Mouse (Mus musculus): ENCODE measurements around the gene Catsperd. TPM values are rescaled to one million over a fixed set of nuclear protein-coding genes. Genes with fewer than 3 reads are reported as not detected.
"Not testable (repeated sequence)": the region's sequence is repeated elsewhere in the genome, so short reads cannot be mapped to it uniquely, and the experiment has no call there.

Gene Catsperd
- total and polyA plus RNA-seq, 2 experiments from 2014 or later, result 0.81 to 1.2 TPM

DNA sequence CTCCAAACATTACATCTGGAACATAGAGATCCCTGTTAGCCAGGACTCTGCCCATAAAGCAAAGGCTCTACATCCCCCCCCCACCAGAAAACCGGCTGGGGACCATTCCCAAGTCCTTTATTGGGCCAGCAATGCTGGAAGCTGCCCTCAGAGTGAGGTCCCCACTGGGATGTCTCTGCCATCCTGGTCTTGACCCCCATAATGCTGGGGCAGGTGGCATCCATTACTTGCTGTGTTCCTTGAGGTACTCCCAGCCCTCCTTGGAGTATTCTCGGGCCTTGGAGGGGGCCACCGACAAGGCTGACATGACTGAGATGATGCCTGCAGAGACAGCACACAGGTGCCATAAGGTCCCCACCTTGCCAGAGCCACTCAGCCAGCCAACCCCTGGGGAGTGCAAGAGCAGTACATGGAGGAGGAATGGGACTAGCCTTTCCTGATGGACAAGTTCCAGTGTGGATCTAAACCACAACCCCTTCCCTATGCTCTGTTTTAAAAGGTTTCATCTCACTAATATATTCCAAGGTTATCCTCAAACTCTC, 20.4 kb upstream of the Catsperd start:
- no peak overlapping the region for H3K4me2 ChIP-seq (ENCODE audit: low read depth)
- H3K27ac ChIP-seq (ENCODE audit: low read depth, low read length), result no peak overlapping the region
- no peak overlapping the region for H3K9ac ChIP-seq
- DNase-seq (no peak), ATAC-seq (no peak)
- peaks cover 15% of the 10 kb centered on the region for H3K4me1 ChIP-seq (ENCODE audit: insufficient read depth)
- H3K36me3 ChIP-seq (ENCODE audit: insufficient read depth), result peaks cover 50% of the 10 kb centered on the region
- 80% methylated on average over 3 of the region's 3 CpGs for WGBS
- TF ChIP-seq CTCF (IDR thresholded peaks at IDR 0.05; ENCODE audit: low read depth), result no peak
- H3K27me3 ChIP-seq (ENCODE audit: insufficient read depth, low read length), result no peaks in the 10 kb centered on the region
- no peak overlapping the region for H3K4me3 ChIP-seq (ENCODE audit: low read depth, low read length)
- H3K9me3 ChIP-seq (ENCODE audit: low read length), result no peaks in the 10 kb centered on the region

GRCm38 (mm10) chr17:56608699-56609098, 19.2 kb upstream of the Catsperd start:
- no peaks in the 10 kb centered on the region for H3K9me3 ChIP-seq (ENCODE audit: low read length)
- TF ChIP-seq CTCF (IDR thresholded peaks at IDR 0.05; ENCODE audit: low read depth), result no peak
- H3K27ac ChIP-seq (ENCODE audit: low read depth, low read length), result 0 out of 2 replicates have a peak overlapping the region, but pooled peaks have one; percentile 35
- ATAC-seq (no peak), DNase-seq (no peak)
- peak overlapping the region; percentile 47 for H3K4me3 ChIP-seq (ENCODE audit: low read depth, low read length)
- H3K9ac ChIP-seq, result peak overlapping the region; percentile 74
- peak overlapping the region; percentile 82 for H3K4me2 ChIP-seq (ENCODE audit: low read depth)
- 58% methylated on average over 5 of the region's 5 CpGs for WGBS
- H3K36me3 ChIP-seq (ENCODE audit: insufficient read depth), result peaks cover 38% of the 10 kb centered on the region
- peaks cover 15% of the 10 kb centered on the region for H3K4me1 ChIP-seq (ENCODE audit: insufficient read depth)
- H3K27me3 ChIP-seq (ENCODE audit: insufficient read depth, low read length), result no peaks in the 10 kb centered on the region

DNA sequence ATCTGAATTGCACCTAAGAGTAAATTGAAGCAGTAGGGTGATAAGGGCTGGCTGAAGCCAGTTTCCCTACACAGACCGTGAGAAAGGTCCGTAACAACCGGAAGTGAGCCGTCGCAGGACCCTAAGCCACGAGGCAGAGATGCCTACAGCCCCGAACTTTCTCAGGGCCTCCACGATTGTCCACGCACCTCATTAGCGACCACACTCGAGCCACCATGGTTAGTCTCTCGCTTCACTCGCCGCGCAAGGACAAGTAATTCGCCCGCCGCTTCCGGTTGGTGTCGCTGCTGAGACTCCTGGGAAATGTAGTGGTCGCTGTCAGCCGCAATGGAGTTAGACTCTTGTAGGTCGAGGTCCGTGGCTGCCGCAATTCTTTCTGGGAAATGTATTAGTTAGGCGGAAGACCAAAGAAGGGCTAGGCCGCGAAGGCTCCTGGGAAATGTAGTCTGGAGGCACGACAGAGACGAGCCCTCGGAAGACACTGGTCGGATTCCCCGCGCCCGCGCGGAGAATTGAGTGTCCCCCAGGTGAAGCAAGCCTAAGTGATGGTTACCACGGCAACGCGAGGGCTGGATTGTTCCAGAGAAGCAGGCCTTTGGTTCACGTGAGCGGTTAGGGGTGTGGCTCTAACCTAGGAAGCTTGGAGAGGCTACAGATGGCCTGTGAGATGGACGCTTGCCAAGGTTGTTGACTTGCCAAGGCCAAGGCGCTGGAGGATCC, 18.3 kb upstream of the Catsperd start, which contains the start of gene 2410015M20Rik:
Gene 2410015M20Rik, minus strand, starts transcription at position 320 of the 720 bp plus-strand sequence.
- peak within 1 kb of the TSS; percentile 86 for H3K27ac ChIP-seq (ENCODE audit: low read depth, low read length)
- no peaks in the 10 kb centered on the region for H3K9me3 ChIP-seq (ENCODE audit: low read length)
- peak within 1 kb of the TSS; percentile 47 for H3K4me3 ChIP-seq (ENCODE audit: low read depth, low read length)
- peak within 1 kb of the TSS; percentile 82 for H3K4me2 ChIP-seq (ENCODE audit: low read depth)
- DNase-seq (peak; percentile 97), ATAC-seq (peak; percentile 85)
- H3K4me1 ChIP-seq (ENCODE audit: insufficient read depth), result peaks cover 18% of the 10 kb centered on the region
- H3K27me3 ChIP-seq (ENCODE audit: insufficient read depth, low read length), result no peaks in the 10 kb centered on the region
- peak; percentile 85 for TF ChIP-seq CTCF (IDR thresholded peaks at IDR 0.05; ENCODE audit: low read depth)
- 2% methylated on average over 44 of the region's 44 CpGs for WGBS
- H3K9ac ChIP-seq, result peak within 1 kb of the TSS; percentile 74
- peaks cover 31% of the 10 kb centered on the region for H3K36me3 ChIP-seq (ENCODE audit: insufficient read depth)

- no peaks in the 10 kb centered on the region for H3K27me3 ChIP-seq (ENCODE audit: insufficient read depth, low read length)
- 67% methylated on average over 2 of the region's 2 CpGs for WGBS
- no peak for TF ChIP-seq CTCF (IDR thresholded peaks at IDR 0.05; ENCODE audit: low read depth)
- H3K4me3 ChIP-seq (ENCODE audit: low read depth, low read length), result no peak overlapping the region
- no peak overlapping the region for H3K27ac ChIP-seq (ENCODE audit: low read depth, low read length)
- no peak for ATAC-seq
- peaks cover 19% of the 10 kb centered on the region for H3K4me1 ChIP-seq (ENCODE audit: insufficient read depth)
- no peaks in the 10 kb centered on the region for H3K9me3 ChIP-seq (ENCODE audit: low read length)
- H3K36me3 ChIP-seq (ENCODE audit: insufficient read depth), result peaks cover 30% of the 10 kb centered on the region
- DNase-seq, result no peak
- no peak overlapping the region for H3K4me2 ChIP-seq (ENCODE audit: low read depth)
- H3K9ac ChIP-seq, result no peak overlapping the region
These were observed 16.6 kb upstream of the Catsperd start for GRCm38 (mm10) chr17:56611323-56611722.

DNA sequence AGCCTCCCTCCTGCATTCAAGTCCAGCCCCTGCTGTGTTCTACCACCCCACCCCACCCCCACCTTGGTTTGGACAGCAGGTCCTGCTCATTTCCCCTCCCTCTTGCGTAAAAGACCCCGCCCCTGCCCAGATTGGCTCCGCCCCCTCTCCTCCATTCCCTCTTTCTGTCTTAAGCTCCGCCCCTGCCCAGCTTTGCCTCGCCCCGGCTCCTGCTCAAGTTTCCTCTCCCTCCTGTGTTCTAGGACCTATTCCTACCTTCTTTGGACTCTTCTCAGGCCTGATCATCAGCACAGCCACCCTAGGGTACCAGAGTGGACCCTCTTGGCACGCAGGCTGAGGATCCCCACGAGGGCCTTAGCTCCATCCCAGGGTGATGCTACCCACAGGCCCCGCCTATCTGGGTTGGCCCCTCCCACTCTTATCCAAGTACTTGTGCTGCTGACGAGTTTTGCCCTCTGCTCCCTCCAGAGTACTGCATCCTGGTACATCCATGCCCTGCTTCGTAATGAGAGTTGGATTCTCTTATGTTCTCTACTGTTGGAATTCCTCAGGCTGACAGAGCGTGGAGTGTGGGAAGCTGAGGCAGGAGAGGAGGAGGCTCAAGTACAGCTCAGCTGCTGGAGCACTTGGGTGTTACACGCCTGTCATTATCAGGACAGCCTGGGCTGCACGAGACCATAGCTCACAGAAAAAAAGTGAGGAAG, 15.9 kb upstream of the Catsperd start:
- no peaks in the 10 kb centered on the region for H3K9me3 ChIP-seq (ENCODE audit: low read length)
- no peak overlapping the region for H3K4me2 ChIP-seq (ENCODE audit: low read depth)
- TF ChIP-seq CTCF (IDR thresholded peaks at IDR 0.05; ENCODE audit: low read depth), result no peak
- no peak overlapping the region for H3K27ac ChIP-seq (ENCODE audit: low read depth, low read length)
- ATAC-seq, result no peak
- 18% methylated on average over 14 of the region's 14 CpGs for WGBS
- H3K9ac ChIP-seq, result no peak overlapping the region
- no peaks in the 10 kb centered on the region for H3K27me3 ChIP-seq (ENCODE audit: insufficient read depth, low read length)
- peaks cover 19% of the 10 kb centered on the region for H3K4me1 ChIP-seq (ENCODE audit: insufficient read depth)
- no peak overlapping the region for H3K4me3 ChIP-seq (ENCODE audit: low read depth, low read length)
- peaks cover 29% of the 10 kb centered on the region for H3K36me3 ChIP-seq (ENCODE audit: insufficient read depth)
- no peak for DNase-seq

DNA sequence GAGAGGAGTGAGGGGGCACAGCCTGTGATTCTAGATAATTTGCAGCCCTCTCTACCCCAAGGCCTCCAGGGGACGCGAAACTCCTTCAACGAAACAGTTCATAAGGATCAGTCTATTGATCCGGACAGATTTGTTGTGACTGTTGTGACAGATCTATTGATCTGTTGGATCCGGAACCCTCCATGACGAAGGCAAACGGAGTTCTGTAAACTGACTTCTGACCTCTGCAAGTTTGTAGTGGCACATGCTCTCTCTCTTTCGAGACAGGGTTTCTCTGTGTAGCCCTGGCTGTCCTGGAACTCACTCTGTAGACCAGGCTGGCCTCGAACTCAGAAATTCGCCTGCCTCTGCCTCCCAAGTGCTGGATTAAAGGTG, 15.4 kb upstream of the Catsperd start:
- not testable (repeated sequence) for H3K4me3 ChIP-seq (ENCODE audit: low read depth, low read length); ATAC-seq; H3K27me3 ChIP-seq (ENCODE audit: insufficient read depth, low read length); DNase-seq; H3K27ac ChIP-seq (ENCODE audit: low read depth, low read length); H3K4me2 ChIP-seq (ENCODE audit: low read depth); H3K9ac ChIP-seq; H3K9me3 ChIP-seq (ENCODE audit: low read length)
- 82% methylated on average over 10 of the region's 10 CpGs for WGBS
- peaks cover 19% of the 10 kb centered on the region for H3K4me1 ChIP-seq (ENCODE audit: insufficient read depth)
- peaks cover 30% of the 10 kb centered on the region for H3K36me3 ChIP-seq (ENCODE audit: insufficient read depth)

Measured in forebrain, postnatal 0 days (tissue).